ENCODE assay signal across 27 mouse cellular contexts in the genomic region with DNA sequence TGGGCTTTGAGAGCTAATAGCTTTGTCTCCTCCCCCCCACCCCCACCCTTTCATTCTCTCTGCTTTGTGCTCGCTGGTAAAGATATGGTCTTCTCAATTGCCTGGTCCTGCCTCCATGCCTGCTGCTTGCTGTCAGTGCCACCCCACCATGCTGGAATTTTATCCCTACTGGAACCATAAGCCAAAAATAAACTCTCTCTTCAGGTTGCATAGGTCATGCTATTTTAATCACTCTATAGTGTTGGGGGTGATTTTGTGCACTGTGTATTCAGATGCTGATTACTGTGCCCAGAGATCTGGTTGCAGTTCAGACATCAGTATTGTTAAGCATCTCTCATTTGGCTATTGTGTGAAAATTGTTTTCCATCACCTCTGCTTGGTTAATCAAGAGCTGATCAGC. TPM values are rescaled to one million over a fixed set of nuclear protein-coding genes. Genes with fewer than 3 reads are reported as not detected.
DNase-seq lines count a peak whose midpoint lies in the region; ATAC-seq and TF ChIP-seq lines count a peak whose summit lies in the region.
"Had no signal": no experiment of that assay in that cellular context is flagged by ENCODE, and none has a peak within 500 bp of the region (broad histone marks: within the 10 kb centered on the region; RNA-seq: fewer than 3 reads in every experiment).

No protein-coding gene starts in this region.

- H3K4me3 ChIP-seq in heart, embryonic 12.5 days: no peak overlapping the region
- H3K4me3 ChIP-seq in heart, adult 2 months: no peak overlapping the region
- no peak overlapping the region for H3K4me3 ChIP-seq in heart, embryonic 14.5 days (ENCODE audit: control insufficient read depth in 1 of 2, insufficient read depth in 1 of 2, low read depth in 1 of 2, low read length in 2 of 2)
- no peak overlapping the region for H3K4me3 ChIP-seq in heart, embryonic 10.5 days
- no peak overlapping the region for H3K4me3 ChIP-seq in heart, embryonic 16.5 days (ENCODE audit: low read length)
- H3K4me3 ChIP-seq in CH12.LX (replicated peaks in 1 of 3; ENCODE audit: low read depth in 2 of 3, low read length in 2 of 3, poor library complexity in 1 of 3): no peak overlapping the region
- H3K4me3 ChIP-seq: embryonic facial prominence, embryonic 13.5 days; embryonic facial prominence, embryonic 15.5 days; erythroblast, embryonic 14.5 days; forebrain, embryonic 10.5 days; forebrain, embryonic 12.5 days had no signal

- no peak for TF ChIP-seq RAD21 in CH12.LX (IDR thresholded peaks at IDR 0.05; ENCODE audit: low read depth, low read length)

- H3K4me1 ChIP-seq in heart, embryonic 12.5 days (replicated peaks): peaks cover 10% of the 10 kb centered on the region; the same call in 1 of the 2 replicates
- H3K4me1 ChIP-seq in heart, adult 2 months (ENCODE audit: control insufficient read depth, insufficient read depth, low read length): no peaks in the 10 kb centered on the region
- H3K4me1 ChIP-seq in heart, embryonic 14.5 days (ENCODE audit: control insufficient read depth in 2 of 2, insufficient read depth in 2 of 2, low read length in 2 of 2): peaks cover 8% of the 10 kb centered on the region in 2 experiments; a peak in 3 of 4 replicates
- H3K4me1 ChIP-seq in heart, embryonic 10.5 days: peaks cover 9% of the 10 kb centered on the region
- peaks cover 15% of the 10 kb centered on the region for H3K4me1 ChIP-seq in heart, embryonic 16.5 days (ENCODE audit: control insufficient read depth, insufficient read depth, low read length)
- H3K4me1 ChIP-seq in CH12.LX (ENCODE audit: control insufficient read depth in 1 of 2, insufficient read depth in 2 of 2): peaks cover 30 to 79% of the 10 kb centered on the region in 2 experiments

- no peaks in the 10 kb centered on the region for H3K9me3 ChIP-seq in heart, embryonic 12.5 days (replicated peaks)
- no peaks in the 10 kb centered on the region for H3K9me3 ChIP-seq in heart, embryonic 14.5 days (ENCODE audit: control insufficient read depth, low read length)
- H3K9me3 ChIP-seq in heart, embryonic 10.5 days: no peaks in the 10 kb centered on the region
- no peaks in the 10 kb centered on the region for H3K9me3 ChIP-seq in heart, embryonic 16.5 days (replicated peaks; ENCODE audit: control insufficient read depth, low read length)
- no peaks in the 10 kb centered on the region for H3K9me3 ChIP-seq in CH12.LX (replicated peaks; ENCODE audit: low read length)
- H3K9me3 ChIP-seq: embryonic facial prominence, embryonic 13.5 days; embryonic facial prominence, embryonic 15.5 days; forebrain, embryonic 10.5 days; forebrain, embryonic 12.5 days had no signal

- intact Hi-C loops in heart, adult 2 months (cut with DNase I): no loop called here
- intact Hi-C loops in heart, postnatal 25 days (cut with DNase I): no loop called here

- peak; percentile 36; the same call in 1 of the 2 replicates for ATAC-seq in heart, embryonic 12.5 days (ENCODE audit: insufficient number of reproducible peaks, low FRiP score)
- ATAC-seq in heart, embryonic 14.5 days (ENCODE audit: insufficient number of reproducible peaks, insufficient read depth, low FRiP score, low read depth): peak; percentile 68; the same call in 1 of the 2 replicates
- ATAC-seq in heart, embryonic 16.5 days (replicated peaks; ENCODE audit: extremely low read depth, insufficient read depth, low FRiP score): peak; percentile 75
- ATAC-seq: activated CD4-positive, CD25-positive, alpha-beta regulatory T cell, adult 4 months; forebrain, embryonic 14.5 days; forebrain, embryonic 16.5 days; Patski had no signal

- H3K9ac ChIP-seq in heart, embryonic 12.5 days: no peak overlapping the region
- H3K9ac ChIP-seq in heart, adult 2 months (ENCODE audit: low read depth, low read length): no peak overlapping the region
- H3K9ac ChIP-seq in heart, embryonic 14.5 days (ENCODE audit: low read length): no peak overlapping the region
- no peak overlapping the region for H3K9ac ChIP-seq in heart, embryonic 16.5 days (ENCODE audit: low read length)
- peak overlapping the region; percentile 81 for H3K9ac ChIP-seq in CH12.LX (ENCODE audit: insufficient read depth, low read depth)
- H3K9ac ChIP-seq: embryonic facial prominence, embryonic 13.5 days; embryonic facial prominence, embryonic 15.5 days; forebrain, embryonic 12.5 days had no signal

- no peak for TF ChIP-seq CTCF in heart, adult 2 months (IDR thresholded peaks at IDR 0.05)
- TF ChIP-seq CTCF in CH12.LX (conservative IDR thresholded peaks at IDR 0.05 in 1 of 2, IDR thresholded peaks at IDR 0.05 in 1 of 2; ENCODE audit: low read depth in 2 of 2, low read length in 2 of 2): no peak

- peak overlapping the region; percentile 57 for H3K27ac ChIP-seq in heart, embryonic 12.5 days (ENCODE audit: poor library complexity, severe bottlenecking)
- no peak overlapping the region for H3K27ac ChIP-seq in heart, adult 2 months
- H3K27ac ChIP-seq in heart, embryonic 14.5 days (replicated peaks in 1 of 2; ENCODE audit: control insufficient read depth in 1 of 2, insufficient read depth in 1 of 2, low read depth in 2 of 2, low read length in 2 of 2): peak overlapping the region; percentile 71 to 78
- H3K27ac ChIP-seq in heart, embryonic 10.5 days: no peak overlapping the region
- H3K27ac ChIP-seq in heart, embryonic 16.5 days (ENCODE audit: low read length): peak overlapping the region; percentile 58
- peak overlapping the region; percentile 81; the same call in 1 of the 2 replicates for H3K27ac ChIP-seq in CH12.LX (ENCODE audit: insufficient read depth, low read depth)
- H3K27ac ChIP-seq: embryonic facial prominence, embryonic 13.5 days; embryonic facial prominence, embryonic 15.5 days; forebrain, embryonic 10.5 days; forebrain, embryonic 12.5 days had no signal

- in situ Hi-C loops in CH12.LX (cut with MboI; ENCODE audit: low pct_ligation_motif_present, low pct_unique_long_range_greater_than_20kb, low sequenced_read_pairs): no loop called here

- no peak for TF ChIP-seq EP300 in heart, adult 2 months (IDR thresholded peaks at IDR 0.05; ENCODE audit: insufficient read depth, low read depth, low read length)
- no peak for TF ChIP-seq EP300 in CH12.LX (IDR thresholded peaks at IDR 0.05; ENCODE audit: low read length)

- no peak for TF ChIP-seq POLR2A in heart, adult 2 months (IDR thresholded peaks at IDR 0.05; ENCODE audit: insufficient read depth, low read depth, low read length)
- no peak for TF ChIP-seq POLR2A in CH12.LX (IDR thresholded peaks at IDR 0.05; ENCODE audit: low read depth, low read length)

- H3K79me2 ChIP-seq in heart, adult 2 months (replicated peaks; ENCODE audit: control insufficient read depth, insufficient read depth, low read length): no peaks in the 10 kb centered on the region
- peaks cover 54% of the 10 kb centered on the region for H3K79me2 ChIP-seq in CH12.LX (replicated peaks; ENCODE audit: control insufficient read depth, extremely low read depth, insufficient read depth, poor library complexity, severe bottlenecking)

- H3K4me2 ChIP-seq in heart, embryonic 12.5 days: no peak overlapping the region; the same call in 1 of the 2 replicates
- H3K4me2 ChIP-seq in heart, embryonic 14.5 days (ENCODE audit: low read length): peak overlapping the region; percentile 9; the same call in 1 of the 2 replicates
- H3K4me2 ChIP-seq in heart, embryonic 16.5 days (ENCODE audit: low read depth, low read length): peak overlapping the region; percentile 21; the same call in 1 of the 2 replicates
- H3K4me2 ChIP-seq in CH12.LX (ENCODE audit: insufficient read depth, low read depth, poor library complexity, severe bottlenecking): peak overlapping the region; percentile 97
- H3K4me2 ChIP-seq: embryonic facial prominence, embryonic 13.5 days; embryonic facial prominence, embryonic 15.5 days; forebrain, embryonic 12.5 days had no signal

- dilution Hi-C loops in CH12.LX (cut with MboI; ENCODE audit: extremely low pct_ligation_motif_present, extremely low pct_unique_long_range_greater_than_20kb, low sequenced_read_pairs): no loop called here

- H3K27me3 ChIP-seq in heart, embryonic 12.5 days (replicated peaks): no peaks in the 10 kb centered on the region
- H3K27me3 ChIP-seq in heart, adult 2 months (ENCODE audit: control insufficient read depth, insufficient read depth, low read length): 0 out of 2 replicates have a peak, but pooled peaks cover 1% of the 10 kb centered on the region
- H3K27me3 ChIP-seq in heart, embryonic 14.5 days (ENCODE audit: control insufficient read depth, insufficient read depth, low read length): no peaks in the 10 kb centered on the region
- no peaks in the 10 kb centered on the region for H3K27me3 ChIP-seq in heart, embryonic 10.5 days (ENCODE audit: insufficient read depth, poor library complexity, severe bottlenecking)
- H3K27me3 ChIP-seq in heart, embryonic 16.5 days (ENCODE audit: control insufficient read depth, insufficient read depth, low read length): no peaks in the 10 kb centered on the region
- no peaks in the 10 kb centered on the region for H3K27me3 ChIP-seq in CH12.LX (replicated peaks)
- H3K27me3 ChIP-seq: embryonic facial prominence, embryonic 13.5 days; embryonic facial prominence, embryonic 15.5 days; forebrain, embryonic 12.5 days had no signal

- no peaks in the 10 kb centered on the region for H3K36me3 ChIP-seq in heart, embryonic 12.5 days
- no peaks in the 10 kb centered on the region for H3K36me3 ChIP-seq in heart, adult 2 months (ENCODE audit: control insufficient read depth, insufficient read depth, low read length)
- H3K36me3 ChIP-seq in heart, embryonic 14.5 days (ENCODE audit: control insufficient read depth, insufficient read depth, low read length): no peaks in the 10 kb centered on the region
- no peaks in the 10 kb centered on the region for H3K36me3 ChIP-seq in heart, embryonic 10.5 days
- H3K36me3 ChIP-seq in heart, embryonic 16.5 days (ENCODE audit: control insufficient read depth, insufficient read depth): no peaks in the 10 kb centered on the region
- H3K36me3 ChIP-seq in CH12.LX (replicated peaks in 1 of 2; ENCODE audit: control insufficient read depth in 1 of 2, insufficient read depth in 1 of 2, low read length in 1 of 2): peaks cover 0 to 29% of the 10 kb centered on the region in 2 experiments
- H3K36me3 ChIP-seq: embryonic facial prominence, embryonic 13.5 days; embryonic facial prominence, embryonic 15.5 days; forebrain, embryonic 10.5 days; forebrain, embryonic 12.5 days; G1E had no signal

- DNase-seq in heart, adult 2 months: no peak
- DNase-seq in heart, embryonic 10.5 days (ENCODE audit: low spot score): no peak
- no peak for DNase-seq in heart, postnatal 25 days (ENCODE audit: low spot score)
- DNase-seq in CH12.LX (ENCODE audit: extremely low read depth): no peak
- no peak for DNase-seq in embryo, embryonic 10.5 days (ENCODE audit: low spot score)
- DNase-seq: adrenal gland, adult 8-10 months; adrenal gland, postnatal 14 days; adrenal gland, postnatal 36 days; cerebellum, adult 11-12 months; cerebellum, adult 2 months; cerebellum, adult 9-10 months; cerebellum, postnatal 10 days; cerebellum, postnatal 25 days; embryo, embryonic 11 days had no signal

- 17% methylated on average over 1 of the region's 1 CpGs for WGBS in heart, embryonic 12.5 days
- WGBS in heart, adult 2 months: 71% methylated on average over 1 of the region's 1 CpGs
- WGBS in heart, embryonic 14.5 days: 6% methylated on average over 1 of the region's 1 CpGs
- whole genome bisulfite sequencing in heart, embryonic 10.5 days: 14% methylated on average over 1 of the region's 1 CpGs
- 33% methylated on average over 1 of the region's 1 CpGs for WGBS in heart, embryonic 16.5 days

RNA-seq across cellular contexts. Expression of gene Dock10, which starts 18.9 kb away (rescaled TPM):
- polyA plus RNA-seq in heart, embryonic 12.5 days (2016; fragmentation: Nextera tagmentation; extraction: Ambion mirVana): 4.0 and 4.3 TPM in 2 replicates
- total RNA-seq in heart, adult 2 months (2021): 1 to 10 TPM; 3.8 to 4.3 TPM
- polyA plus RNA-seq in heart, adult 2 months (2012; rRNA removed): 2.6 and 3.4 TPM in 2 replicates
- 4.3 and 4.4 TPM in 2 replicates for polyA plus RNA-seq in heart, embryonic 14.5 days (2014; fragmentation: Nextera tagmentation; extraction: Ambion mirVana)
- 1.9 and 2.2 TPM in 2 replicates for polyA plus RNA-seq in heart, embryonic 10.5 days (2016; fragmentation: Nextera tagmentation; extraction: Ambion mirVana)
- 3.5 and 5.4 TPM in 2 replicates for polyA plus RNA-seq in heart, embryonic 16.5 days (2015; fragmentation: Nextera tagmentation; extraction: Ambion mirVana)
- total RNA-seq in heart, postnatal 25 days (2021): 1 to 10 TPM; 3.6 to 5.6 TPM
- total RNA-seq in CH12.LX (2012; rRNA removed) (41.4 and 44.7 TPM in 2 replicates), CH12.LX (2014; rRNA removed) (62.2 and 74.4 TPM in 2 replicates)
- polyA plus RNA-seq in CH12.LX (2012; ENCODE audit: insufficient read length, low read depth): 66.2 and 77.2 TPM in 2 replicates
- polyA plus RNA-seq: G1E had no signal

Comparison
In these comparisons a context has a peak if more than half of its experiments do, and no peak if none do; other contexts are left out.
1. H3K27ac ChIP-seq: peak in heart, embryonic 12.5 days (single experiment), heart, embryonic 14.5 days (2 of 2), heart, embryonic 16.5 days (single experiment) and CH12.LX (single experiment); none in heart, adult 2 months (single experiment) and heart, embryonic 10.5 days (single experiment).
2. RNA of gene Dock10, which starts 18.9 kb away (polyA plus RNA-seq): 66.2 to 77.2 TPM in CH12.LX; 3.5 to 5.4 TPM in heart, embryonic 16.5 days, 4.3 to 4.4 TPM in heart, embryonic 14.5 days, 4.0 to 4.3 TPM in heart, embryonic 12.5 days, 2.6 to 3.4 TPM in heart, adult 2 months and 1.9 to 2.2 TPM in heart, embryonic 10.5 days; every median in the first group is over 10 times any median in the second.
3. Peak in every context shown above with its lines, with median percentiles within 50 percentile points of each other: ATAC-seq.